Mouse (Mus musculus): ENCODE measurements around the gene Klhdc10.

Klhdc10 gene

GRCm38 (mm10) chr6:30469370-30469769, 67.7 kb downstream of the Klhdc10 start:
- peak; percentile 80 to 81 for DNase-seq

- no peak for DNase-seq
Observed at GRCm38 (mm10) chr6:30471706-30472105, 70.0 kb downstream of the Klhdc10 start.

- DNase-seq, result no peak
Observed at GRCm38 (mm10) chr6:30476025-30476765, 74.5 kb downstream of the Klhdc10 start.

- DNase-seq, result peak; percentile 57
Observed at GRCm38 (mm10) chr6:30477210-30477714, 75.6 kb downstream of the Klhdc10 start.

GRCm38 (mm10) chr6:30477784-30478183, 76.1 kb downstream of the Klhdc10 start:
- no peak for DNase-seq

GRCm38 (mm10) chr6:30479418-30479817, 77.8 kb downstream of the Klhdc10 start:
- DNase-seq, result peak in 1 of 2 experiments; percentile 23

- no peak for DNase-seq
Observed at GRCm38 (mm10) chr6:30482908-30483307, 81.2 kb downstream of the Klhdc10 start.

GRCm38 (mm10) chr6:30486504-30486903, 84.8 kb downstream of the Klhdc10 start:
- DNase-seq, result no peak

GRCm38 (mm10) chr6:30499049-30499448, 97.4 kb downstream of the Klhdc10 start:
- no peak for DNase-seq
